Mouse (Mus musculus) small intestine, adult 2 months (tissue): ENCODE results near the gene H2-DMa. TPM values are rescaled to one million over a fixed set of nuclear protein-coding genes. Genes with fewer than 3 reads are reported as not detected.

Experiments used
- H3K27ac ChIP-seq: fragments of 200-500 bp; 2 replicates; pipeline ENCODE4 v1.5.1; 2012; ENCODE audit warnings: low read depth, low read length, control low read depth, inconsistent platforms; ENCODE audit not compliant: insufficient read depth
- H3K27me3 ChIP-seq: fragments of 200-500 bp; 2 replicates; pipeline ENCODE4 v1.6.1; 2012; ENCODE audit warnings: mild to moderate bottlenecking, moderate library complexity, low read length, inconsistent platforms; ENCODE audit not compliant: control insufficient read depth, insufficient read depth
- H3K36me3 ChIP-seq: fragments of 200-500 bp; 2 replicates; pipeline ENCODE4 v1.6.1; 2012; ENCODE audit warnings: mild to moderate bottlenecking, low read length, control low read depth, inconsistent platforms; ENCODE audit not compliant: control insufficient read depth, insufficient read depth
- H3K4me1 ChIP-seq: fragments of 200-500 bp; 2 replicates; pipeline ENCODE4 v1.6.1; 2012; ENCODE audit warnings: low read length, inconsistent platforms, mixed read lengths; ENCODE audit not compliant: control insufficient read depth, insufficient read depth, insufficient read length
- H3K4me3 ChIP-seq: fragments of 200-500 bp; 2 replicates; pipeline ENCODE4 v1.5.1; 2012; ENCODE audit warnings: low read depth, mild to moderate bottlenecking, control low read depth, inconsistent platforms, low read length, moderate library complexity
- CTCF ChIP-seq: fragments of 200-500 bp; IDR thresholded peaks from 2 replicates; pipeline ENCODE4 v1.5.1; 2012; ENCODE audit warnings: low read depth, mild to moderate bottlenecking, control low read depth, inconsistent platforms, low read length, moderate library complexity, mixed read lengths; ENCODE audit not compliant: insufficient replicate concordance, insufficient read length; ENCODE audit errors: extremely low read depth
- POLR2A ChIP-seq: fragments of 200-500 bp; IDR thresholded peaks from 2 replicates; pipeline ENCODE4 v1.6.1; 2012; ENCODE audit warnings: low read depth, mild to moderate bottlenecking, control low read depth, inconsistent platforms, low read length, moderate library complexity
- WGBS: fragments of 180-500 bp; shearing (Covaris S2); methylation state at CpG from one replicate; pipeline ENCODE4 v1.1.7; 2018; 5-methylcytosine and 5-hydroxymethylcytosine counted together
- polyA plus RNA-seq: library from polyadenylated mRNA; depleted of rRNA; stranded (reverse); fragments of >200 nt; gene quantifications from 2 replicates; pipeline ENCODE4 v1.2.3, GENCODE M21; 2012

The H2-DMa gene
- polyA plus RNA-seq, 1 experiment, result 169 TPM

GRCm38 (mm10) chr17:34127475-34127874 is 8.1 kb downstream of the H2-DMa start:
- 13% methylated on average over 6 of the region's 6 CpGs for WGBS
- no peaks in the 10 kb centered on the region for H3K27me3 ChIP-seq
- TF ChIP-seq CTCF (no peak), POLR2A (peak; percentile 33; the same call in 1 of the 2 replicates)
- peaks cover 29% of the 10 kb centered on the region for H3K4me1 ChIP-seq
- no peaks in the 10 kb centered on the region for H3K36me3 ChIP-seq
- H3K4me3 ChIP-seq, result peak overlapping the region; percentile 26; the same call in 1 of the 2 replicates
- H3K27ac ChIP-seq, result peak overlapping the region; percentile 90

- Histone ChIP-seq H3K4me3 (peak overlapping the region; percentile 36), H3K27ac (no peak overlapping the region)
- WGBS, result 57% methylated on average over 13 of the region's 13 CpGs
Measured at GRCm38 (mm10) chr17:34128264-34128937, 9.1 kb downstream of the H2-DMa start.

GRCm38 (mm10) chr17:34128944-34129791 is 9.8 kb downstream of the H2-DMa start:
- Histone ChIP-seq H3K4me3 (peak overlapping the region; percentile 36), H3K27me3 (no peaks in the 10 kb centered on the region), H3K27ac (no peak overlapping the region; the same call in 1 of the 2 replicates), H3K4me1 (peaks cover 25% of the 10 kb centered on the region), H3K36me3 (no peaks in the 10 kb centered on the region)
- no peak for TF ChIP-seq CTCF
- TF ChIP-seq POLR2A, result no peak
- 30% methylated on average over 18 of the region's 18 CpGs for WGBS

More at GRCm38 (mm10) chr17:34128264-34128937, 9.1 kb downstream of the H2-DMa start:
- TF ChIP-seq CTCF (no peak), POLR2A (no peak)
- H3K27me3 ChIP-seq, result no peaks in the 10 kb centered on the region
- peaks cover 29% of the 10 kb centered on the region for H3K4me1 ChIP-seq
- no peaks in the 10 kb centered on the region for H3K36me3 ChIP-seq

GRCm38 (mm10) chr17:34130073-34130947 is 11.0 kb downstream of the H2-DMa start:
- H3K36me3 ChIP-seq, result no peaks in the 10 kb centered on the region
- no peak overlapping the region for H3K4me3 ChIP-seq
- no peaks in the 10 kb centered on the region for H3K27me3 ChIP-seq
- no peak for TF ChIP-seq CTCF
- 54% methylated on average over 19 of the region's 19 CpGs for WGBS
- H3K4me1 ChIP-seq, result peaks cover 25% of the 10 kb centered on the region
- no peak overlapping the region for H3K27ac ChIP-seq

GRCm38 (mm10) chr17:34131911-34132310 is 12.6 kb downstream of the H2-DMa start:
- Histone ChIP-seq H3K4me3 (no peak overlapping the region), H3K4me1 (peaks cover 18% of the 10 kb centered on the region), H3K27me3 (no peaks in the 10 kb centered on the region), H3K36me3 (no peaks in the 10 kb centered on the region), H3K27ac (no peak overlapping the region)
- TF ChIP-seq CTCF (no peak), POLR2A (no peak)
- 77% methylated on average over 7 of the region's 7 CpGs for WGBS

- no peaks in the 10 kb centered on the region for H3K27me3 ChIP-seq
- TF ChIP-seq CTCF (peak; percentile 37; the same call in 1 of the 2 replicates), POLR2A (no peak)
- peaks cover 13% of the 10 kb centered on the region for H3K4me1 ChIP-seq
- H3K4me3 ChIP-seq, result no peak overlapping the region
- 70% methylated on average over 11 of the region's 11 CpGs for WGBS
- H3K36me3 ChIP-seq, result no peaks in the 10 kb centered on the region
- H3K27ac ChIP-seq, result no peak overlapping the region
Measured at GRCm38 (mm10) chr17:34133289-34133688, 13.9 kb downstream of the H2-DMa start.
